Mouse (Mus musculus) erythroblast, embryonic 14.5 days (primary cell): ENCODE results near the gene Kmo.

Source experiments
- GATA1 ChIP-seq: IDR thresholded peaks from 2 replicates; pipeline ENCODE4 v1.6.1; 2012; ENCODE audit warnings: low read length, inconsistent platforms, mixed read lengths
- TAL1 ChIP-seq: IDR thresholded peaks from 3 replicates; pipeline ENCODE4 v1.6.1; 2012; ENCODE audit warnings: low read length, inconsistent platforms, mixed read lengths

- TF ChIP-seq GATA1 (no peak), TAL1 (no peak)
These were observed 12.3 kb downstream of the Kmo start for GRCm38 (mm10) chr1:175632470-175632869.
